Mouse (Mus musculus) testis, adult 2 months (tissue): ENCODE results near the gene Phlpp1.

Source experiments
- CTCF ChIP-seq: fragments of 200-500 bp; IDR thresholded peaks from 2 replicates; pipeline ENCODE4 v1.5.1; 2012; ENCODE audit warnings: low read depth, mild to moderate bottlenecking, inconsistent platforms, low read length, moderate library complexity; ENCODE audit not compliant: control insufficient read depth, insufficient read depth, insufficient replicate concordance
- POLR2A ChIP-seq: fragments of 200-500 bp; IDR thresholded peaks from 2 replicates; pipeline ENCODE4 v1.6.1; 2012; ENCODE audit warnings: low read depth, mild to moderate bottlenecking, inconsistent platforms, low read length, moderate library complexity; ENCODE audit not compliant: control insufficient read depth

DNA sequence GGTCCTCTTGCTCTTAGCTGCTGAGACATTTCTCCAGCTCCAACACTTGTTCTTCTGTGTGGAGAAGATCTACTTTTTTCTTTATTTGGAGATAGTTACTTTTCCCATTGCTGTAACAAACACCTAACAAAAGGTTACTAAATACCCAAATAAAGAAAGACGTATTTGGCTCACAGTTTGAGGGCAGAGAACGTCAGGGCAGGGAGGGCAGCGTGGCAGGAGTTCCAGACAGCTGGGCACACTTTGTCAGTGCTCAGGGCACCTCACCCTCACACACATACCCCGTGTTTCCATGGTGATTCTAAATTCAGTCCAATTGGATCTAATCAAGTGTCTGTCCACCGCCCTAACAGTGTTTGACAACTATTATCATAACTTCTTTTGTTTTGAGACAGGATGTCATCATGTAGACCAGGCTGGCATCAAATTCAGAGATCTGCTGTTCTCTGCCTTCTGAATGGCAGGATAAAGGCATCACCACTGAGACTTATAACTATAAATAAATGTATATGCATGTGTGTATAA, 1.7 kb upstream of the Phlpp1 start:
- TF ChIP-seq CTCF (no peak), POLR2A (no peak)
